Mouse (Mus musculus): ENCODE data around the gene Usp18. TPM values are rescaled to one million over a fixed set of nuclear protein-coding genes. Genes with fewer than 3 reads are reported as not detected.

Gene Usp18
- polyA plus RNA-seq, 1 experiment from 2014 or later = 6.2 TPM

- H3K9ac ChIP-seq (replicated peaks; ENCODE audit: low read length) = no peak overlapping the region
- peak overlapping the region; percentile 94 for H3K4me2 ChIP-seq (ENCODE audit: low read length)
- H3K4me1 ChIP-seq (ENCODE audit: control insufficient read depth, insufficient read depth, low read length) = peaks cover 13% of the 10 kb centered on the region
- H3K4me3 ChIP-seq (replicated peaks; ENCODE audit: low read depth, low read length) = no peak overlapping the region; the same call in 1 of the 2 replicates
- ATAC-seq (ENCODE audit: low FRiP score, low TSS enrichment) = no peak
- no peaks in the 10 kb centered on the region for H3K36me3 ChIP-seq (ENCODE audit: control insufficient read depth, insufficient read depth, low read length)
- peaks cover 19% of the 10 kb centered on the region for H3K27me3 ChIP-seq (ENCODE audit: control insufficient read depth, insufficient read depth, low read length)
- WGBS = 14% methylated on average over 5 of the region's 5 CpGs
- peak; percentile 7 for DNase-seq
- H3K9me3 ChIP-seq (ENCODE audit: control insufficient read depth, low read length) = no peaks in the 10 kb centered on the region
- H3K27ac ChIP-seq (replicated peaks; ENCODE audit: low read depth, low read length) = no peak overlapping the region
Measured at GRCm38 (mm10) chr6:121211743-121212142, 34.0 kb upstream of the Usp18 start.

DNA sequence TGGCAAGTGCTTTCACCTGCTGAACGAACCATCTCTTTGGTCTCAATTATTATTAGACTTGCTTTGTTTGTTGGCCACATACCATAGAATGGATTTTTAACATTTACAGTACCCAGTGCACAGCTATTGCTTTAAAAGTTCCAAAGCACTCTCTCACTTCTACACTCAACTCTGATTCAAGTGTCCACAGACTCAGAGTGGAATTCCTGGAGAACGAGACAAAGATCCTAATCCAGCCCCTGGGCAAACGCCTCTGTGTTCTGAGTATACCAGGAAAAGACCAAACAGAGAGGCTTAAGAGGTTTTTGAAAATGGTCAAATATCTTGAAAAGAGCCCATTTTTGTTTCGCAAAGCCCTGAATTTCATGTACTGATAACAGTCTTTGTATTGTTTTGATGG, 32.7 kb upstream of the Usp18 start:
- peaks cover 13% of the 10 kb centered on the region for H3K4me1 ChIP-seq (ENCODE audit: control insufficient read depth, insufficient read depth, low read length)
- no peak overlapping the region for H3K4me3 ChIP-seq (replicated peaks; ENCODE audit: low read depth, low read length)
- no peaks in the 10 kb centered on the region for H3K9me3 ChIP-seq (ENCODE audit: control insufficient read depth, low read length)

DNA sequence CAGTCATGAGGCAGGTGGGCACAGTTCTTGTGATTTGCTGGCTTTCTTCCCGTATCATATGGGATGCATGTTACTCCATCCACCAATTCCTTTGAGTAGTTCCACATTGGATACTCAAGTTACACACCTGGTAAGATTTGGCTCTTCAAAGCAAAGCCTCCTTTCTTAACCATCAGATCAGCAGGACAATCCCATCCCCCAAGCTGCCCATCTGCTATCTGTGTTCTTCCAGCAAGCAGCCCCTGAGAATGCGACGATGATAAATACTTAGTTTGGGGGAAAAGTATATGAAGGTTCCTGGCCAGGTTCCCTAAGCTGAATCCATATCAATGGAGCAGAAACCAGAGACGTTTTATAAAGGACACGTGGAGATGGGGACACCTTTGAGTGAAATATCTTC, 31.5 kb upstream of the Usp18 start:
- Histone ChIP-seq H3K9me3 (ENCODE audit: control insufficient read depth, low read length) (no peaks in the 10 kb centered on the region), H3K9ac (replicated peaks; ENCODE audit: low read length) (no peak overlapping the region), H3K36me3 (ENCODE audit: control insufficient read depth, insufficient read depth, low read length) (no peaks in the 10 kb centered on the region), H3K4me1 (ENCODE audit: control insufficient read depth, insufficient read depth, low read length) (peaks cover 13% of the 10 kb centered on the region), H3K27me3 (ENCODE audit: control insufficient read depth, insufficient read depth, low read length) (peaks cover 19% of the 10 kb centered on the region), H3K27ac (replicated peaks; ENCODE audit: low read depth, low read length) (no peak overlapping the region), H3K4me2 (ENCODE audit: low read length) (no peak overlapping the region), H3K4me3 (replicated peaks; ENCODE audit: low read depth, low read length) (no peak overlapping the region)
- DNase-seq (no peak), ATAC-seq (ENCODE audit: low FRiP score, low TSS enrichment) (no peak)
- 88% methylated on average over 5 of the region's 5 CpGs for WGBS

More for the DNA sequence above, 32.7 kb upstream of the Usp18 start:
- Histone ChIP-seq H3K9ac (replicated peaks; ENCODE audit: low read length) (no peak overlapping the region), H3K27me3 (ENCODE audit: control insufficient read depth, insufficient read depth, low read length) (peaks cover 19% of the 10 kb centered on the region), H3K27ac (replicated peaks; ENCODE audit: low read depth, low read length) (no peak overlapping the region), H3K4me2 (ENCODE audit: low read length) (no peak overlapping the region), H3K36me3 (ENCODE audit: control insufficient read depth, insufficient read depth, low read length) (no peaks in the 10 kb centered on the region)
- no peak for ATAC-seq (ENCODE audit: low FRiP score, low TSS enrichment)
- no peak for DNase-seq
- 82% methylated on average over 4 of the region's 4 CpGs for WGBS

DNA sequence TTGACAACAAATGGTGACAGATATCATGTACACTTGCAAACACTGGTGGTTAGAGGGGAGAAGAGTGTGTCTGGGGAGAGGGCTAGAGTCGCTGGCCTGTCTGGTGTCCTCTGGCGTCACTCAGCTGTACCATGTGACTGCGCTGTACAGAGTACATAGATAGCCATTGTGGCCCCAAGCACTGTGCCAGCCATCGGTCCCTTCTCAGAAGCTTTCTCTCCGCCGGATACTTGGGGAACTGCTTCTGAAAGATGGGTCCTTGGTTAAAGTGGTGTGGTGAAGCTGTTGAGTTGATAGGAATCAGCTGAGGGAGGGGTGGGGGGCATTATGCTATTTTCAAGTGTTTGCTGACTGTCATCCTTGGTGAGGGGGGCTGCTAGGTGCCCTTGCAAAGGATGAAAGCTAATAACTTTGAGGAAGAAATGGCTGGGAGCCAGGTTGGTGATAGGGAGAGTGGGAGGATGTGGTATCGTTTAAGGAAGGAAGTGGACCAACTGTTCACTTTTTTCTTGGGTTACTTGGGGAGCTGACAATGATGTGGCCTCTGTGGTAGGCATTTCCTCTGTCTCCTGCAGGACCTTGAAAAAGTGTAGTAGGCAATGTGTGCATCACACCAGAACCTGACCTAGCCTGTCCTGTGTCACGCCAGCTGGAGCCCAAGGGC, 30.9 kb upstream of the Usp18 start:
- Histone ChIP-seq H3K9me3 (ENCODE audit: control insufficient read depth, low read length) (no peaks in the 10 kb centered on the region), H3K4me1 (ENCODE audit: control insufficient read depth, insufficient read depth, low read length) (peaks cover 13% of the 10 kb centered on the region), H3K9ac (replicated peaks; ENCODE audit: low read length) (no peak overlapping the region), H3K36me3 (ENCODE audit: control insufficient read depth, insufficient read depth, low read length) (no peaks in the 10 kb centered on the region), H3K4me2 (ENCODE audit: low read length) (no peak overlapping the region), H3K4me3 (replicated peaks; ENCODE audit: low read depth, low read length) (no peak overlapping the region), H3K27me3 (ENCODE audit: control insufficient read depth, insufficient read depth, low read length) (peaks cover 15% of the 10 kb centered on the region), H3K27ac (replicated peaks; ENCODE audit: low read depth, low read length) (no peak overlapping the region)
- ATAC-seq (ENCODE audit: low FRiP score, low TSS enrichment) (no peak), DNase-seq (no peak)
- WGBS = 88% methylated on average over 8 of the region's 8 CpGs

- peaks cover 14% of the 10 kb centered on the region for H3K27me3 ChIP-seq (ENCODE audit: control insufficient read depth, insufficient read depth, low read length)
- no peak overlapping the region for H3K4me3 ChIP-seq (replicated peaks; ENCODE audit: low read depth, low read length)
- H3K4me2 ChIP-seq (ENCODE audit: low read length) = no peak overlapping the region
- no peak overlapping the region for H3K9ac ChIP-seq (replicated peaks; ENCODE audit: low read length)
- no peak for ATAC-seq (ENCODE audit: low FRiP score, low TSS enrichment)
- H3K9me3 ChIP-seq (ENCODE audit: control insufficient read depth, low read length) = no peaks in the 10 kb centered on the region
- H3K36me3 ChIP-seq (ENCODE audit: control insufficient read depth, insufficient read depth, low read length) = no peaks in the 10 kb centered on the region
- no peak for DNase-seq
- 84% methylated on average over 5 of the region's 5 CpGs for WGBS
- H3K27ac ChIP-seq (replicated peaks; ENCODE audit: low read depth, low read length) = no peak overlapping the region
- H3K4me1 ChIP-seq (ENCODE audit: control insufficient read depth, insufficient read depth, low read length) = peaks cover 9% of the 10 kb centered on the region
Measured at GRCm38 (mm10) chr6:121215336-121215735, 30.4 kb upstream of the Usp18 start.

DNA sequence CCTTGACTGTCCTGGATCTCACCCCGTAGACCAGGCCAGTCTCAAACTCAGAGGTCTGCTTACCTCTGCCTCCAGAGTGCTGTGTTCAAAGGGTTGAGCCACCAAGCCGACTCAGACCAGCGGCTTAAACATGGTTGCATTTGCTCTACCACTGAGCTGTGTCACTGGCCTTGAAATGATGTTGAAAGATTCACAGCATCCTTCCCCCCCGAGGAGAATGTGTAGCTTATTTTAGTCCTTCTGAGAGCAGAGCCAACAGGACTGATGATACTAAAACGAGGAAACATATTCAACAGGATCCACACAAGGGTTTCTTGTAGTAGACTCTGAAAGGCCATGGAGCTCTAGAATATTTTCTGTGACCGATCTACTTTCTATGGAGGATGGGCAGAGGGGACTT, 29.8 kb upstream of the Usp18 start:
- no peak overlapping the region for H3K9ac ChIP-seq (replicated peaks; ENCODE audit: low read length)
- H3K27me3 ChIP-seq (ENCODE audit: control insufficient read depth, insufficient read depth, low read length) = peaks cover 9% of the 10 kb centered on the region; the same call in 1 of the 2 replicates
- ATAC-seq (ENCODE audit: low FRiP score, low TSS enrichment) (no peak), DNase-seq (no peak)
- H3K36me3 ChIP-seq (ENCODE audit: control insufficient read depth, insufficient read depth, low read length) = no peaks in the 10 kb centered on the region
- no peak overlapping the region for H3K27ac ChIP-seq (replicated peaks; ENCODE audit: low read depth, low read length)
- peaks cover 4% of the 10 kb centered on the region for H3K4me1 ChIP-seq (ENCODE audit: control insufficient read depth, insufficient read depth, low read length)
- no peaks in the 10 kb centered on the region for H3K9me3 ChIP-seq (ENCODE audit: control insufficient read depth, low read length)
- H3K4me3 ChIP-seq (replicated peaks; ENCODE audit: low read depth, low read length) = no peak overlapping the region
- WGBS = 83% methylated on average over 6 of the region's 6 CpGs
- H3K4me2 ChIP-seq (ENCODE audit: low read length) = no peak overlapping the region

DNA sequence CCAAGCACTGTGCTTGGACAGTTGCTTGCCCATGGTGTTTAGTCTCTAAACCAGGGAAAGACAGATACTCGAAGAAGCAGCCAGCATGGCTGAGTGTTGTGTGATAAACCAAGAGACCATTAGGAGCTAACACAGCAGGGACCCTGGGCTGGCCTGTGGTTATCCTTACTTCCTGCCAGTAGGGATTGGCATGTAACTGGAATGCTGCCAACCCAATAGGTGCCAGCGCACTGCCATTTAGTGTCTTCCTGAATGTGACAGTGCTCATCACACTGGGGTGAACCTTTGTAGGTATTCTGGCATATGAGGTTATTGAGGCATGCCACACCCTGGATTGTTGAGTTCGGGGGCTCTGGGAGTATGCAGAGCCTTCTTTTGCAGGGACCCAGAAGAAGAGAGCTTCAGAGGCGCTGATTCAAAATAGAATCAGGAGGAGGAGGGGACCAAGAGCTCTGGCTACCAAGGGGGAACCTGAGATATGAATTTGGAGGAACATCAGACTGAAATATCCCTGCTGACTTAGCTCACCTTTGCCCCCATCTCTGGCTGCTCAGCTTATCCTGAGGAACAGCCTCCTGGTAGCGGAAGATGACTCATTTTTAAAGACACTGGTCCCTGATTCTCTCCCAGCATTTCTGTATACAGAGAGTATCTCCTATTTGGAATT, 29.0 kb upstream of the Usp18 start:
- Histone ChIP-seq H3K4me3 (replicated peaks; ENCODE audit: low read depth, low read length) (no peak overlapping the region), H3K9me3 (ENCODE audit: control insufficient read depth, low read length) (no peaks in the 10 kb centered on the region), H3K9ac (replicated peaks; ENCODE audit: low read length) (no peak overlapping the region), H3K27me3 (ENCODE audit: control insufficient read depth, insufficient read depth, low read length) (peaks cover 3% of the 10 kb centered on the region; the same call in 1 of the 2 replicates), H3K36me3 (ENCODE audit: control insufficient read depth, insufficient read depth, low read length) (no peaks in the 10 kb centered on the region), H3K4me1 (ENCODE audit: control insufficient read depth, insufficient read depth, low read length) (no peaks in the 10 kb centered on the region), H3K27ac (replicated peaks; ENCODE audit: low read depth, low read length) (no peak overlapping the region), H3K4me2 (ENCODE audit: low read length) (no peak overlapping the region)
- ATAC-seq (ENCODE audit: low FRiP score, low TSS enrichment) (no peak), DNase-seq (no peak)
- WGBS = 87% methylated on average over 5 of the region's 5 CpGs

GRCm38 (mm10) chr6:121218002-121218401, 27.7 kb upstream of the Usp18 start:
- no peak overlapping the region for H3K27ac ChIP-seq (replicated peaks; ENCODE audit: low read depth, low read length)
- ATAC-seq (ENCODE audit: low FRiP score, low TSS enrichment) = no peak
- 93% methylated on average over 7 of the region's 7 CpGs for WGBS

GRCm38 (mm10) chr6:121219406-121219805, 26.3 kb upstream of the Usp18 start:
- Histone ChIP-seq H3K9ac (replicated peaks; ENCODE audit: low read length) (no peak overlapping the region), H3K4me2 (ENCODE audit: low read length) (no peak overlapping the region), H3K36me3 (ENCODE audit: control insufficient read depth, insufficient read depth, low read length) (no peaks in the 10 kb centered on the region), H3K27me3 (ENCODE audit: control insufficient read depth, insufficient read depth, low read length) (no peaks in the 10 kb centered on the region), H3K9me3 (ENCODE audit: control insufficient read depth, low read length) (no peaks in the 10 kb centered on the region), H3K4me3 (replicated peaks; ENCODE audit: low read depth, low read length) (no peak overlapping the region), H3K4me1 (ENCODE audit: control insufficient read depth, insufficient read depth, low read length) (no peaks in the 10 kb centered on the region), H3K27ac (replicated peaks; ENCODE audit: low read depth, low read length) (no peak overlapping the region)
- DNase-seq (no peak), ATAC-seq (ENCODE audit: low FRiP score, low TSS enrichment) (no peak)
- 82% methylated on average over 4 of the region's 4 CpGs for WGBS

More at GRCm38 (mm10) chr6:121218002-121218401, 27.7 kb upstream of the Usp18 start:
- Histone ChIP-seq H3K4me1 (ENCODE audit: control insufficient read depth, insufficient read depth, low read length) (no peaks in the 10 kb centered on the region), H3K9ac (replicated peaks; ENCODE audit: low read length) (no peak overlapping the region), H3K27me3 (ENCODE audit: control insufficient read depth, insufficient read depth, low read length) (no peaks in the 10 kb centered on the region), H3K4me3 (replicated peaks; ENCODE audit: low read depth, low read length) (no peak overlapping the region), H3K4me2 (ENCODE audit: low read length) (no peak overlapping the region), H3K9me3 (ENCODE audit: control insufficient read depth, low read length) (no peaks in the 10 kb centered on the region), H3K36me3 (ENCODE audit: control insufficient read depth, insufficient read depth, low read length) (no peaks in the 10 kb centered on the region)
- no peak for DNase-seq
